Mouse (Mus musculus): ENCODE data around the gene Psmd10.

The Psmd10 gene

GRCm38 (mm10) chrX:140956272-140956940 lies at the start of gene Psmd10, which contains the start of gene Atg4a:
Gene Psmd10, minus strand, starts transcription at chrX:140956728.
Gene Atg4a, plus strand, starts transcription at chrX:140956907.
- peak; percentile 86 to 93 for DNase-seq (ENCODE audit: low spot score in 2 of 2)

GRCm38 (mm10) chrX:140998885-140999284 lies 42.4 kb upstream of the Psmd10 start:
- no peak for DNase-seq (ENCODE audit: low spot score in 2 of 2)

GRCm38 (mm10) chrX:140997912-140998545 lies 41.5 kb upstream of the Psmd10 start:
- DNase-seq (ENCODE audit: low spot score in 2 of 2): no peak

GRCm38 (mm10) chrX:140996909-140997516 lies 40.5 kb upstream of the Psmd10 start:
- DNase-seq (ENCODE audit: low spot score in 2 of 2): no peak

- no peak for DNase-seq (ENCODE audit: low spot score in 2 of 2)
These were observed 28.7 kb upstream of the Psmd10 start for GRCm38 (mm10) chrX:140985256-140985655.

GRCm38 (mm10) chrX:140984795-140985194 lies 28.3 kb upstream of the Psmd10 start:
- DNase-seq (ENCODE audit: low spot score in 2 of 2): no peak

- DNase-seq (ENCODE audit: low spot score in 2 of 2): no peak
These were observed 26.9 kb upstream of the Psmd10 start for GRCm38 (mm10) chrX:140983206-140983960.

- no peak for DNase-seq (ENCODE audit: low spot score in 2 of 2)
These were observed 23.6 kb upstream of the Psmd10 start for GRCm38 (mm10) chrX:140980163-140980562.

- peak; percentile 10 to 37 for DNase-seq (ENCODE audit: low spot score in 2 of 2)
These were observed 23.0 kb upstream of the Psmd10 start for GRCm38 (mm10) chrX:140979546-140979945.

GRCm38 (mm10) chrX:140978943-140979342 lies 22.4 kb upstream of the Psmd10 start:
- DNase-seq (ENCODE audit: low spot score in 2 of 2): no peak

GRCm38 (mm10) chrX:140956959-140957358 lies 431 bp upstream of the Psmd10 start:
- no peak for DNase-seq (ENCODE audit: low spot score in 2 of 2)

- no peak for DNase-seq (ENCODE audit: low spot score in 2 of 2)
These were observed 2.9 kb downstream of the Psmd10 start for GRCm38 (mm10) chrX:140953618-140954017.

GRCm38 (mm10) chrX:140936271-140936670 lies 20.3 kb downstream of the Psmd10 start:
- DNase-seq (ENCODE audit: low spot score in 2 of 2): no peak

- no peak for DNase-seq (ENCODE audit: low spot score in 2 of 2)
These were observed 23.3 kb downstream of the Psmd10 start for GRCm38 (mm10) chrX:140933263-140933662.

- peak in 1 of 2 experiments; percentile 1 for DNase-seq (ENCODE audit: low spot score in 2 of 2)
These were observed 24.5 kb downstream of the Psmd10 start for GRCm38 (mm10) chrX:140932066-140932465.

- DNase-seq (ENCODE audit: low spot score in 2 of 2): no peak
These were observed 35.2 kb downstream of the Psmd10 start for GRCm38 (mm10) chrX:140921321-140921720.

GRCm38 (mm10) chrX:140907360-140907759 lies 49.2 kb downstream of the Psmd10 start, which contains the start of gene Vsig1:
Gene Vsig1, plus strand, starts transcription at chrX:140907608.
- DNase-seq (ENCODE audit: low spot score in 2 of 2): no peak

GRCm38 (mm10) chrX:140903487-140903886 lies 53.0 kb downstream of the Psmd10 start:
- no peak for DNase-seq (ENCODE audit: low spot score in 2 of 2)

Data from right cerebral cortex, postnatal 36 days (tissue).